Mouse (Mus musculus): ENCODE measurements around the gene Wars. TPM values are rescaled to one million over a fixed set of nuclear protein-coding genes. Genes with fewer than 3 reads are reported as not detected.

The Wars gene
- total RNA-seq, 2 experiments from 2014 or later = 48.8 to 74.4 TPM

Other genes with a start within 250 kb of the Wars start
- not detected in 2 replicates for gene Degs2, start 191.9 kb downstream of the Wars start, total RNA-seq (2014; fragmentation: Nextera tagmentation)
- gene Degs2, start 191.9 kb downstream of the Wars start, total RNA-seq (2017) = not detected in 2 replicates
- 52.3 and 58.0 TPM in 2 replicates for gene Yy1, start 101.2 kb downstream of the Wars start, total RNA-seq (2014; fragmentation: Nextera tagmentation)
- 61.4 and 70.3 TPM in 2 replicates for gene Yy1, start 101.2 kb downstream of the Wars start, total RNA-seq (2017)
- 0.54 TPM in 1 of 2 replicates, not detected in the other for gene Slc25a29, start 58.3 kb downstream of the Wars start, total RNA-seq (2014; fragmentation: Nextera tagmentation)
- not detected in 2 replicates for gene Slc25a29, start 58.3 kb downstream of the Wars start, total RNA-seq (2017)
- 5.3 and 7.0 TPM in 2 replicates for gene Slc25a47, start 58.1 kb downstream of the Wars start, total RNA-seq (2014; fragmentation: Nextera tagmentation)
- gene Slc25a47, start 58.1 kb downstream of the Wars start, total RNA-seq (2017) = 6.2 and 16.2 TPM in 2 replicates
- 9.4 and 9.7 TPM in 2 replicates for gene Wdr25, start 543 bp downstream of the Wars start, total RNA-seq (2014; fragmentation: Nextera tagmentation)
- gene Wdr25, start 543 bp downstream of the Wars start, total RNA-seq (2017) = 3.0 and 6.9 TPM in 2 replicates
- gene Begain, start 174.0 kb upstream of the Wars start, total RNA-seq (2014; fragmentation: Nextera tagmentation) = not detected in 2 replicates
- 0.11 TPM in 1 of 2 replicates, not detected in the other for gene Begain, start 174.0 kb upstream of the Wars start, total RNA-seq (2017)